Mouse (Mus musculus): ENCODE results near the gene Tmem138.

- no peak for TF ChIP-seq CTCF (IDR thresholded peaks at IDR 0.05; ENCODE audit: control insufficient read depth, insufficient read depth, insufficient read length)
- no peak for TF ChIP-seq MAX (IDR thresholded peaks at IDR 0.05)
- peak; percentile 81 for TF ChIP-seq FOSL1 (IDR thresholded peaks at IDR 0.05; ENCODE audit: insufficient read depth, low read length, poor library complexity, severe bottlenecking)
Observed at GRCm38 (mm10) chr19:10561558-10562314, 15.4 kb downstream of the Tmem138 start.
